Mouse (Mus musculus): ENCODE measurements at regions not wholly inside any gene's neighbourhood (a gene's known extent, or its start where the extent isn't known, plus 50 kb on each side); places are given as distances from the start of the nearest gene placed in this dataset.
"Not testable (repeated sequence)": the region's sequence is repeated elsewhere in the genome, so short reads cannot be mapped to it uniquely, and the experiment has no call there.

DNA sequence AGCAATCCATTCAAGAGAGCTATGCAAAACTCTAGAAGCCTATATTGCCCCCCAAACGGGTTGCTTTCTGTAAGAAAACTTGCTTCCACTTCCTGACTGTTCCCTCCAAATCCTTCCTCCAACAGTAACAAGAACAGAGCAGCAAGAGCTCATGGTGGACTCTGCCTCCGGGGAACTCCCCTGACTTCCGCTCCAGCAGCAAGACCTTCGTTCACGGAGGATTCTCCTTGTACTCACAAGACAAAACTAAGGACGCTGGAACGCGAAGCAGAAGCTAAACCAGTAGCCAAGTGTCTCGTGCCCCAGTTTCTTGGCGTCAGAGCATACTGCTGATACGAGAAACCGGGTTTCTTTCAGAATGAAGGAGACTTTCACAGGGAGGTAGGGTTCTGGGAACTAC, 50.7 kb downstream of the H2al2a start:
- DNase-seq (ENCODE audit: low read depth in 1 of 2, low spot score in 2 of 2): no peak

DNA sequence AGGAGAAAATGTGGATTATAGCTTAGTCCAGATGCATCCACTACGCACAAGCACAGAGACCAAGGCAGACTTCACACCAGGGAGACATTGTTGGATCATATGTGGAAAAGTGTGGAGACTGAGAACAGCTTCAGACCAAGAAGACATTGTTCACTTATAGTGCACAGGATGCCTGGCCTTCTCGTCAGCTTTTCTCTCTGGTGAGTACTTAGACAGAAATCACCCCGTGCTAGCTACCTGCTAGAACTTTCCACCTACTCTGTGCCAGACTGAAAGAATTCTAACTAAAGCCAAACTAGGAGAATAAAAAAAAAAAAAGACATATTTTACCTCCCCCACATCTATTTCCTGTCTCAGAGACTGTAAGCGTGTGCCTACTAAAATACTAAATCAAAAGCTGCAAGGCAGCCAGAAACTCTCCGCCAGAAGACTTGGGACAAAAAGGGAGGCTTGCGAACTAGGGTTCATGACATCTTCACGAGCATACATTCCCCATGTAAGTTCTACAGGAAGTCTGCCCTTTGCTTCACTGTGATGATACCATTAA, 51.3 kb downstream of the H2al2a start:
- no peak for DNase-seq (ENCODE audit: low read depth in 1 of 2, low spot score in 2 of 2)

DNA sequence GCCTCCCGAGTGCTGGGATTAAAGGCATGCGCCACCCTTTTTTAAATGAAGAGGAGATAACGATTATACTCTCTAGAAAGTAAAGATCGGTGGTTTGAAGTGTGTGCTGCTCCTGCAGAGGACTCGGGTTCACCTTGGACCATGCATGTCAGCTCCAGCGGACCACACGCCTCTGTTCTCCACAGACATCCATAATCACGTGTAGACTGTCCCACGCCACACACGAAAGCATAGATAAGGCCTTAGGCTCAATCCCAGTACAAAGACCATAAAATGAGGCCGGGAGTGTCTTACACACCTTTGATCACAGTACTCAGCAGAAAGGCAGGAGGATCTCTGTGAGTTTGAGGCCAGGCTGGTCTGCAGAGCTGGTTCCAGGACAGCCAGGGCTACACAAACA, 53.3 kb downstream of the H2al2a start:
- no peak for DNase-seq (ENCODE audit: low read depth in 1 of 2, low spot score in 2 of 2)

DNA sequence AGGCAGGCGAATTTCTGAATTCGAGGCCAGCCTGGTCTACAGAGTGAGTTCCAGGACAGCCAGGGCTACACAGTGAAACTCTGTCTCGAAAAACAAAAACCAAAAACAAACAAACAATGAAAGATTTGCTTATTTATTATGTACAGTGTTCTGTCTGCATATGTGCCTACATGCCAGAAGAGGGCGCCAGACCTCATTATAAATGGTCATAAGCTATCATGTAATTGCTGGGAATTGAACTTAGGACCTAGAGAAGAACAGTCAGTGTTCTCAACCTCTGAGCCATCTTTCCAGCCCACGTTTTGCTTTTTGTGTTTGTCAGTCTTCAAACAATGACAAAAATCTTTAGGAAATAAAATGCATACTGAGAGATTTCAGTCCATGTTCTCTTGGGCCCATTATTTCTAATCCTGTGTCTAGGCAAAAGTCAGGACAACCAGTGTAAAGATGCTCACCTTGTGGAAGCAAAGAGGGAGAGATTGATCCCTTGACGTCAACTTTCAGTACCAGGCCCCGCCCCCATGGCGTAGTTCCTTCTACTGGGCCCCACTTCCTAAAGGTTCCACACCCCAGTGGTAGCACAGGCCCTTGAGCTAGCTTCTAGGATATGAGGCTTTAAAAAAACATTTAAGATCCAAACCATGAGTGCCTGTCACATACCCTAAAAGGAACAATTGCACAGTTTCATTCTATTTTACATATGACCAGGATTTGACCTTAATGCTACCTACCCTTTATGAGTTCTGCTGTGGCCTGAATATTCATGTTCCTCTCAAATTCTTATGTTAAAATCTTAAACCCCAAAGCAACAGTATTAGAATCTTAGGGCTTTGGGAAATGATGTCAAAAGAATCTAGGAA, 54.0 kb downstream of the H2al2a start:
- DNase-seq (ENCODE audit: low read depth in 1 of 2, low spot score in 2 of 2): no peak

DNA sequence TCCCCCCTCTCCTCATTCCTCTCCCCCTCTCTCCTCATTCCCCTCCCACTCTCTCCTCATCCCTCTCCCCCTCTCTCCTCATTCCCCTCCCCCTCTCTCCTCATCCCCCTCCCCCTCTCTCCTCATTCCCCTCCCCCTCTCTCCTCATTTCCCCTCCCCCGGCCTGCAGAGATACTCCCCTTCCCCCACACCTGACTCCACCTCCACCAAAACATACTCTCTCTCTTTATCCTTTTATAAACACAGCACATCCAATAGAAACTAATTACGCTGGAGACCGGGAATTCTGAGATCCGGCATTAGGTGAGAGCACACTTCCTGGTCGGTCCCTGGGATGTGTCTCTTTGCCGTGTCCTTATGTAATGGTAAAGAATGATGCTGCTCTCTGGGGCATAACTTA, 54.8 kb downstream of the H2al2a start:
- no peak for DNase-seq (ENCODE audit: low read depth in 1 of 2, low spot score in 2 of 2)

DNA sequence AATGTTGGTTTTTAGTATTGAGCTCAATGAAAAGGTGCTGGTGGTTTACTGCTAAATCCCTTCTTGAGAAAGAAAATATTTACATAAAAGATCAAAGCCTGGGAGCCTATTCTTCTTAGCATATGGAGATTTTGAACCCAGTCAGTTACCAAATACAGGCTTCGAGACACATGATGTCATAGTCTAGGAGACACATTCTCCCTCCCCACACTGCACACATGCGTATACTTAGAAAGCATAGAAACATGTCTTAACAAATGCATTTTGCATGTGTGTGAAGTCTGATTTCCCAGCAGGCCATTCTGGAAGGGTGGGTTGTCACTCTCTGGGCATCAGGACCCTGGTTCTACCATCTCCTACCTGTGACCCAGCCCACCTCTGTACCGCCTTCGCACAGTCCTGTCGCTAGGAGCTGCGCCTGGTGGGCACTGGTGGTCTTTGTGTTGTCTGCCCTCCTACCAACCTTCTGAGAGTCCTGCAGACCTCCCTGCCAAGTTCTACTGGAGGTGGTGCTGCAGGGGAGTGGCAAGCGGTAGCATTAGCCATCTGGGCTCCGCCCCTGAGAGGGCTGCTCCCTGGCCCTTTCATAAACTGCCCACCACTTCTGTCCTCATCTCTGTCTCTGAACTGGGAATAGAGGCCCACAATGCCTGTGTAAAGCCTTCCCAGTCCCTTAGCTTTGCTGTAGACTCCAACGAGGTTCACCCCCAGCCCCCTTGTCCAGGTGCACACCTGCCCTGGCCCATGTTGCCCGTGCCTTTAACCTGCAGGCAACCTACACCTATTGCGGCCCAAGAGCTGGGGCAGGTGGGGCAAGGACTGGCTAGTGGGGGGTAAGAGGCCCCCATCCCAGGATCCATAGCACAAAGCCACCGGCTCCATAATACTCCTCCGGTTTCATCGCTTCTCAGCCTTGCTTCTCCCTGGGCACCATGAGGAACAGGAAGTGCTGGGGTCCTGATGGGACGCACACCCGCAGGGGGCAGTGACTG, 56.6 kb downstream of the H2al2a start:
- not testable (repeated sequence) for DNase-seq (ENCODE audit: low read depth in 1 of 2, low spot score in 2 of 2)

DNA sequence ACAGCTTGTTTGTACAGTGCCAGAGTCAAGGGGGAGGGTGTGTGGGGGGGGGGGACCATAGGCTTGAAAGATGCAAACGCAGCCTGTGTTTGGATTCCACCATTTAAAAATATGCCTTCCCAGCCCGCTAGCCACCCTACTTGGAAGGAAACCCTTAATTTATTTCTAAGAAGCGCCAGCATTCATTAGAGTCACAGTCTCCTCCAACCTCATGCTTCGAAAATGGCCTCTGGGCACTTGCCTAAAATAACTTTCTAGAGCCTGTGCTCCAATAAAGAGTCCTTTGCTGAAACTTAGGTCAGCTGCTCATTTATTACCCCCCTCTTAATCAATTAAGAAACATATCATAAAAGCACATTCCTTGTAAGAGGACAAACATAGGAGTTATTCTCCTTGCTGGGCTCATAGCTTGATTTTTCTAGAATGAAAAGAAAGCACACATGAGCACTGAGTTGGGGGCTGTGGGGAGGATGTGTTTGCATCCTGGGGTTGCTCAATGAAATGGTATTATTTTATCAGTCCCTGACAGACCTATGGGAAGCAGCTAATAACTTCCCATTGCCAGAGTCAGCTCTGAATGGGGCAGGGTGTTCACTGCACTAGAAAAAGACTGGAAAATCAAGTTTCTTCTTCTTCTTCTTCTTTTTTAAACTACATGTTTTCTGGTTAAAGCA, 57.4 kb downstream of the H2al2a start:
- DNase-seq (ENCODE audit: low read depth in 1 of 2, low spot score in 2 of 2): no peak

DNA sequence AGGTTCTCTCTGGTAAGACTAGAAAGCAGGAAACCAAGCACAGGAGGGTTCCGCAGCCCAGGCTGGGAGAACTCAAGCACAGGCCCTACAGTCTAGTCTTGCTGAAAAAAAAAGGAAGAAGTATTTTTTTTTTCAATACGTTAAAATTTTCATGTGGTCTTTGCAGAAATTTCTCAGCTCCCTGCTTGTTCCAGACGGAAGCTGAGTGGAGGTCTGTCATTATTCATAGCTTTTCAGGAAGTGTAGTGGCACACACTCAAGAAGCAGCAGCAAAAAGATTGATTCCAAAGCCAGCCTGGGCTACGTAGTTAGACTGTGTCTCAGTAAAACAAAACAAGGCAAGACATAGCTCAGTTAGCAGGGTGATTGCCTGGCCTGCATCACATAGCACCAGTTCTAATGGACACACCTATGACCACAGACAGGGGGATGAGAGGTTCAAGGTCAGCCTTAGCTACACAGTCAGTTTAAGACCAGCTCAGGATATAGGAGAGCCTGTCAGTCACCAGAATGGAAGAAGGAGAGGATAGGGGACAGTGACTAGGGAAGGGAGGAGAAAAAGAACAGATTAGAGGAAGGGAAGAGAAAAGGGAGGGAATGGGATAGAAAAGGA, 60.1 kb downstream of the H2al2a start:
- no peak for DNase-seq (ENCODE audit: low read depth in 1 of 2, low spot score in 2 of 2)

DNA sequence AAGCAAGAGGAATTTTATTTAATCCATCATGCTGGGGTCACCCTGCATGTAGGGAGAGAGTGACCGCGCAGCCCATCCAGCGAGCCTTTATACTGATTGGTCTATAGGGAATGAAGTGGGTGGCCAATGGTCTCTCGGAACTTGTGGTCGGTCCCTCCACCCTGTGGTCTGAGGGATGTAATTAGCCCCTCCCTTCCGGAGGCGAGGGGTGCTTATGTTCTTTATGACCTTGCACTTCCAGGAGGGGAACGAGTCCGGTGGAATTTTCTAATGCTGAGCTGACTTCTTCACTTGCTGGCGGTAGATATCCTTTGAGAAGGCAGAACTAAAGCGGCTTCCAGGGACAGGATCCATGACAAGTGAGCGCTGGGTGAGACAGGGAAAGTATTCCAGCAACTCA, 60.8 kb downstream of the H2al2a start:
- DNase-seq (ENCODE audit: low read depth in 1 of 2, low spot score in 2 of 2): no peak

DNA sequence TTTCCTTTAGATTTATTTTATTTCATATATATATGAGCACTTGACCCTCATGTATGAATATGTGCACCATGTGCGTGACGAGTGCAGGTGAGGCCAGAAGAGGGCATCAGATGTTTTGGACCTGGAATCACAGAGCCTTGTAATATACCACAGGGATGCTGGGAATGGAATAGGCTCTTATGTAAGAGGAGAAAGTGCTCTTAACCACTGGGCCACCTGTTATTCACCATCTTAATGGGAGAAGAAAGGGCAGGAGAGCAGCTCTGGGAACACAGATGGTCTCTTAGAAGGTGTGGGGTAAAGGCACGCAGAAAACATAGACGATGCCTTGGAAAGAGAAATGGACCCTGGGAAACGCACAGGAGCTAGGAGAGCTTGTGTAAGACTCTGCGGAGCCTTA, 61.3 kb downstream of the H2al2a start:
- no peak for DNase-seq (ENCODE audit: low read depth in 1 of 2, low spot score in 2 of 2)

DNA sequence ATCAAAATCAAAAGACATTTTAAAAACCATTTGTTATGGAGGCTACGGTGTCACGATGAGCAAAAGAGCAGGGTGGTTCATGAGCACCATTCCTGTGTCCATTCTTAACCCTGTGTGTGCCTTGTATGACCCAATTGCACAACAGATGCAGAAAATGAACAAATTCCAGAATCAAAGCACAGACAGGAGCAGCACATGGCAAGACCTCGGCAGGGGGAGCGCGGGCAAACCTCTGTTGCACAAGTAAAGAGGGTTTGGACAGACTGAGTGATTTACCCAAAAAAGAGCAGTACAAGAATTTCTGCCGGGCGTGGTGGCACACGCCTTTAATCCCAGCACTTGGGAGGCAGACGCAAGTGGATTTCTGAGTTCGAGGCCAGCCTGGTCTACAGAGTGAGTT, 62.1 kb downstream of the H2al2a start:
- DNase-seq (ENCODE audit: low read depth in 1 of 2, low spot score in 2 of 2): no peak

DNA sequence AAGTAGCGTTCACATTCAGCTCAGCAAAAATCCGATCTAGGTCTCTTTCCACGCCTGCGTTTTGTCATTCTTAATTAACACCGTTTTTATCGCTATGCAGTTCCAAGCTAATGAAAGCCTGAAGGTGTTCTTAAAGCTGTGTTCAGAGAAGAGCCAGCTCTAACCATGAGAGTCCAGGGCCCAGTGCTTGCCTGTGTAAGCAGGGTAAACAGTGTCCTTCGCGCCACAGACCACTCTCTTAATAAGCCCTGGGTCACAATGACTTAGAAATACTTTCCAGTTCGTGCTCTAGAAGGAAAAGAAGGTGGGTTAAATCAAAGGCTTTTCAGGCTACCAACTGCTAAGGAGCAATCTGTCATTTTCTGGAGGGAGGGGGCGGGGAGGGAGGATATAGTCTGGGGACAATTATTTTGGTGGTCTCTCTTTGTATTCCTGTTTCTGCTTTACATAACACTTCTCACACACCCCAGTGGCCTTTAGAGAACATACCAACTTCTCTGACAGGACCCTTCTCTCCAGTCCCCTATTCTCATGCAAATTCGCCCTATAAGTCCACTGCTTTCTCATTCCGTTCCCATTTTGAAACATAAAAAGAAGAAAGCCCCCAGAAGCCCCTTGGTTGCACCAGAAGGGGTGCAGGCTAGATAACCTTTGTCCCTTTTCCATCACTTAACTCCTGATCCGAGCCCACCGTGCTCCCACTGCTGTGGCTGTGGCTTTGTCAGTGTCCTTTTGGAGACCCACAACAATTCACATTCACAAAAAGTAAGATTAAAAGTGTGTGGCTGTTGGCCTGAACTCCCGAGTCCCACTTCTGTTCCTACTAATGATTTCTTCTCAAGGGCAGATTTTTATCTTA, 63.6 kb downstream of the H2al2a start:
- no peak for DNase-seq (ENCODE audit: low read depth in 1 of 2, low spot score in 2 of 2)

DNA sequence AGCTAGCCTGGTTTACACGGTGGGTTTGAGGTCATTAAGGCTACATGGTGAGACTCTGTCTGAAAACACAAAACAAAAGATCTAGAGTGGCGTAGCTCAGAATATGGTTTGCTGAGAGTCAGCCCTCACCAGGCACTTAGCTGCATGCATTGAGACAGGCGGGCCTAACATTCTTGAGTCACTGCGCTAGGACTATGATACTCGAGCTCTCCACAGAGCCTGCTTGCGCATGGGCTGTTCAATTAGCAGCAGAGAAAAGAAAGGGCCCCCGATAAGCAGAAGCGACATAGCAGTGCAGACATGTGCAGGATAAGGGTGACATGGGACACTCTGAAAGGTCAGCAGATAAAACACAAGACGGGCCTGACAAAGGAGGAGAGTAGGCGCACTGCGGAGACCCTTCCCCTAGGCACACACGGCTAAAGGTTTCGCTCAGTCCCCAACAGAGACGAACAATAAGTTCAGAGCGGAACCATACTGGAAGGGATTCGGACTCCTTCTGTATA, 64.3 kb downstream of the H2al2a start:
- DNase-seq (ENCODE audit: low read depth in 1 of 2, low spot score in 2 of 2): no peak

DNA sequence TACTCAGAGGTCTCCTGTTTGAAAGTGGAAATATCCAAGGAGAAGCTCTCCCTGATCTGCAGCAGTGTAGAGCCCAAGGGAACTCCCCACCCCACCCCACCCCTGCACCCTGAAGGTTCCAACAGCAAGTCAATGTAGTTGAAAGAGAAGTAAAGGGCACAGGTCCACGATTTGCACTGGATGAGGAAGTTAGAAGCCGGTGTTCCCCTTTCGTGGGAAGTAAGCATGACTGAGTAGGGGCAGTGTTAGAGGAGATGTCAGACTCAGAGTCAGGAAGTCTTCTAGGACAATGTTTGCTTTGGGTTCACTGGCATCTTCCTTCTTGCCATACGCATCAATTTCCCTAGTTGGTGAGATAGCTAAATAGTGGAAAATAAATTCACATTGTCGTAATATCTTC, 64.9 kb downstream of the H2al2a start:
- DNase-seq (ENCODE audit: low read depth in 1 of 2, low spot score in 2 of 2): peak in 1 of 2 experiments; percentile 6

DNA sequence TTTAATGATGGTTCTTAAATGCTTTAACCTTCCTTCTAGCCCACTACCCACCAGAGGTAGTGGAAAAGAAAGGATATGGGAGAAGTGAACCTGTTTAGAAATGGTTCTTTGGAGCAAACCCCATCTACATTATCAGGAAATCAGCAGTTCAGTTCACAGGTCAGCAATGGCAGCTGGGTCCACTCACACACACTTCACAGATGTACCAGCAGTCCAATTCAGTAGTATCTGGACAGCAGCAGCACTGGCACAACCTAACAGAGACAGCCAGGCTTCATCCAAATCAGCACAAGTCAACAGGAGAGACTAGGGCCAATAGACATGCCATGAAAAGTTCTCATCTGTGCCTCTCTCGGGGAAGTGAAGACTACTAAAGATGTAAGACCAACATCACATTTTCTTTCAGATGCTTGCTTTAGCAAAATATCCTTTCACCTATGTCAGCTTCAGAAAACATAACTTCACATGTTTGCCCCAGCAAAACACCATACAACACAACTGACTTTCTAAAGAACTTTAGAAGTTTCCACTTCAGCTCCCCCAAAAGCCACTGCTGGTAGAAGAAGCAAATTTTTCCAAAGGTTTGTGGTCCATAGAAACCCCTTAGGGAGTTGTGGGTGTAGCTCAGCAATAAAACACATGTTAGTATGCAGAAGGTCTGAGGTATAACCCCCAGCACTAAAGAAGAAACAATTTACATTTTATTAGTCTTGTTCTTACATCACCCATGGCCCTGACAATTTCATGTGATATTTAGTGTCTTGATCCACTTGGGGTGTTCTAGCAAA, 77.7 kb downstream of the H2al2a start:
- DNase-seq (ENCODE audit: low read depth in 1 of 2, low spot score in 2 of 2): no peak

DNA sequence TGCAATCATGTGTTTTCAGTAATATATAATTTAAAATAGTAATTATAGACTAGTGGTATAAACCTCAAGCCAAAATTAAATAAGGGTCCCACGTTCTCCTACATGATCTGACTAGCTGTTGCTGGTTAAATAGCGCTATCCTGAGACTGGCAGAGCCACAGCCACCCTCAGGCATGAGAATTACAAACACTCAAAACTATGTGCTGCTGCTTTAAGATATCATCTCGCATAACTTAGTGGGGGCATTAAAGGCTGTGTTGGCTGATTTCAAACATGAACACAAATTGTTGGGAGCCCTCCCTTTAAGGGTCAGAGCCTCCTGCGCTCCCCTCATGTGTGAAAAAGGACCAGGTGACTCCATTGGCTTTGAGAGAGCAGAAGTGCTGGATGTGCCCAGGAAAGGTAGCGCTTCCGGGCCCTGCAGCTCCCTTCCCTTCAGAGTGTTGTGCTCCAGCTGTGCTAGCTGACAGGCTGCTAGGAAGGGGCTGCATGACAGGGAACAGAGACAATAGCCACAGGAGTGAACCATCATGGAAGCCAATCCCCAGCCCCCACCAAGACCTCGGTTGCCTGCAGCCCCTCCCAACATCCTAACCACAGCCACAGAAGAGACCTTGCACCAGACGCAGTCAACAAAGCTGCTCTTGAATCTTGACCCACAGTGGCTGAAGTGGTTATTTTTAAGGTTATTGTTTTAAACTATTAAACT, 79.4 kb downstream of the H2al2a start:
- no peak for DNase-seq (ENCODE audit: low read depth in 1 of 2, low spot score in 2 of 2)

DNA sequence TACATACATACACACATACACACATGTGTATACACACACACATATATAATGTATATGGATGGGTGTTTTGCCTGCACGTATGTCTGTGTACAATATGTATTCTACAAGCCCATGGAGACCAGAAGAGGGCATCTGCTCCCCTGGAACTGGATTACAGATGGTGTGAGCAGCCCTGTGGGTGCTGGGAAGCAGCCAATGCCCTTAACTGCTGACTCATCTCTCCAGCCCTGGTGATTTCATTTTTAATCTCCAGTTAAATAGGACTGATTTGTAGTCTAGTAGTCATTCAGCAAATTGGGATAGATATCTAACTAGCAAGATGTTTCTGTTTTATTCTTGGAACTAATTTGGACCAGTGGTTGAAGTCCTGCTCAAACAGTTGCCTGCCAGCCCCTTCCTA, 94.1 kb downstream of the H2al2a start:
- no peak for DNase-seq (ENCODE audit: low read depth in 1 of 2, low spot score in 2 of 2)

DNA sequence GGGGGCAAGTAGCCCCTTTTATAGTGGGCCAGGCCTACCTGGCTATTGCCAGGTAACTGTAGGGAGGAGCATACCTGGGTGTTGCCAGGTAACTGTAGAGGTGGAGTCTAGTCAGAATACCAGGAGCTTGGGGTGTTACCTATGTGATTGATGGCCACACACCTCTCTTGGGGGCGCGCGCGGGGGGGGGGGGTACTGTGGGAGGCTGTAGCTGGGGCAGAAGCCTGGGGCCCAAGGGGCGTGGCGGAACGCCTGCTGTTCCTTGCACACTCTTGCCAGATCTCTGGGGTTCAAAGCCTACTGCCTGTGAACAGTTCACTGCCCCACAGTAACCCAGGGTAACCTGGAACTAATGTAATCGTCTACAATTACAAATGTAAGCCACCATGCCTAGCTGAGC, 96.6 kb downstream of the H2al2a start:
- DNase-seq (ENCODE audit: low read depth in 1 of 2, low spot score in 2 of 2): no peak

All from monocyte, adult 2 months (primary cell).